ENCODE assay signal across 41 mouse cellular contexts in the genomic region with DNA sequence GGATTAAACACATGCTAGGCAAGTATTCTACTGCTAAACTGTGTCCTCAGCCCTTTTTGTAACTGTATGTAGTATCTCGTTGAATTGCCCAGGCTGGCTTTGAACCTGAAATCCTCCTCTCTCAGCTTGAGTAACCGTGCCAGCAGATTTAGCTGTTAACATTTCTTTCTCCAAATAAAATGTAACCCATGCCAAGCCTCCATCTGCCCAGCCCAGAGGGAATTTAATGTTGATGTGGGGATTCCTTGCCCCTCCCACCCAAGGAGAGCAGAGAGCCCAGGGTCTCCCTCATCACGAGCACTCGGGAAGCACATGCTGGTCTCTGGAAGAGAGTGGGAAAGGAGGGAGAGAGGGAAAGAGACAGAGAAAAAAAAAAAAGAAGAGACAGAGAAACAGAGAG. TPM values are rescaled to one million over a fixed set of nuclear protein-coding genes. Genes with fewer than 3 reads are reported as not detected.
"Had no signal": no experiment of that assay in that cellular context is flagged by ENCODE, and none has a peak within 500 bp of the region (broad histone marks: within the 10 kb centered on the region; RNA-seq: fewer than 3 reads in every experiment).

No protein-coding gene starts in this region.

- H3K4me3 ChIP-seq: heart, adult 2 months; heart, embryonic 13.5 days; heart, embryonic 15.5 days; kidney, embryonic 15.5 days; limb, embryonic 13.5 days; limb, embryonic 15.5 days; liver, embryonic 12.5 days had no signal

- H3K36me3 ChIP-seq: heart, embryonic 13.5 days; heart, embryonic 15.5 days; kidney, embryonic 15.5 days; limb, embryonic 13.5 days; limb, embryonic 15.5 days; liver, embryonic 12.5 days had no signal

- H3K4me2 ChIP-seq: heart, embryonic 11.5 days; heart, embryonic 13.5 days; heart, embryonic 15.5 days; hindbrain, embryonic 14.5 days; kidney, embryonic 15.5 days; limb, embryonic 13.5 days; limb, embryonic 15.5 days; liver, embryonic 12.5 days had no signal

- DNase-seq: gastrocnemius, postnatal 14 days; gastrocnemius, postnatal 36 days; heart, adult 11 months; heart, adult 2 months; heart, postnatal 14 days; heart, postnatal 36 days; kidney, adult 11 months; kidney, adult 2 months; kidney, adult 9 months; kidney, postnatal 14 days; kidney, postnatal 36 days; layer of hippocampus, adult 9-11 months; layer of hippocampus, postnatal 36 days; left cerebral cortex, postnatal 4 days had no signal

- H3K4me1 ChIP-seq: liver, embryonic 12.5 days had no signal

- ATAC-seq: hindbrain, embryonic 16.5 days; intestine, embryonic 16.5 days; liver, embryonic 12.5 days had no signal

- H3K27ac ChIP-seq: heart, adult 2 months; heart, embryonic 13.5 days; heart, embryonic 15.5 days; hindbrain, embryonic 14.5 days; kidney, embryonic 15.5 days; kidney, postnatal 0 days; limb, embryonic 13.5 days; limb, embryonic 15.5 days; liver, embryonic 12.5 days; liver, embryonic 14.5 days had no signal

- H3K9me3 ChIP-seq: heart, embryonic 13.5 days; heart, embryonic 15.5 days; kidney, embryonic 15.5 days; limb, embryonic 13.5 days; limb, embryonic 15.5 days; liver, embryonic 12.5 days had no signal

- H3K9ac ChIP-seq: heart, embryonic 13.5 days; heart, embryonic 15.5 days; hindbrain, embryonic 14.5 days; kidney, embryonic 15.5 days; limb, embryonic 13.5 days; limb, embryonic 15.5 days; liver, embryonic 12.5 days; liver, embryonic 14.5 days had no signal

RNA-seq across cellular contexts. Expression of a gene that starts 12.3 kb away (rescaled TPM):
- total RNA-seq: gastrocnemius, adult 18-20 months; gastrocnemius, adult 8-10 months; gastrocnemius, postnatal 14 days; gastrocnemius, postnatal 36 days; heart, adult 2 months; heart, postnatal 14 days; heart, postnatal 36 days; hematopoietic stem cell, adult 5-6 weeks; layer of hippocampus, adult 18-20 months; layer of hippocampus, adult 8-10 months; layer of hippocampus, postnatal 14 days; layer of hippocampus, postnatal 36 days; left cerebral cortex, adult 18-20 months; left cerebral cortex, postnatal 10 days; liver, adult 2 months had no signal
- polyA plus RNA-seq: heart, adult 2 months; heart, embryonic 11.5 days; heart, embryonic 13.5 days; heart, embryonic 15.5 days; heart, postnatal 0 days; hindbrain, embryonic 11.5 days; hindbrain, embryonic 14.5 days; hindbrain, embryonic 16.5 days; intestine, embryonic 14.5 days; intestine, embryonic 16.5 days; kidney, embryonic 15.5 days; kidney, postnatal 0 days; large intestine, adult 2 months; limb, embryonic 15.5 days; liver, adult 2 months; liver, embryonic 12.5 days; liver, embryonic 14.5 days; liver, embryonic 16.5 days had no signal

RNA-seq across cellular contexts. Expression of a gene that starts 24.8 kb away (rescaled TPM):
- total RNA-seq: liver, adult 2 months had no signal

RNA-seq across cellular contexts. Expression of a gene that starts 52.2 kb away (rescaled TPM):
- total RNA-seq: gastrocnemius, adult 18-20 months; gastrocnemius, adult 8-10 months; gastrocnemius, postnatal 14 days; gastrocnemius, postnatal 36 days; heart, adult 2 months; heart, postnatal 14 days; heart, postnatal 36 days; hematopoietic stem cell, adult 5-6 weeks; liver, adult 2 months had no signal
- polyA plus RNA-seq: gonadal fat pad, adult 2 months; heart, adult 2 months; heart, postnatal 0 days; hindbrain, embryonic 14.5 days; intestine, embryonic 14.5 days; intestine, embryonic 16.5 days; kidney, adult 2 months; large intestine, adult 2 months; liver, adult 2 months; liver, embryonic 14.5 days had no signal
